Mouse (Mus musculus): Measurements from ENCODE around the gene Arhgef3. TPM values are rescaled to one million over a fixed set of nuclear protein-coding genes. Genes with fewer than 3 reads are reported as not detected.

Arhgef3 gene
- polyA plus RNA-seq, 2 experiments, result 2.6 to 5.4 TPM

- Histone ChIP-seq H3K9me3 (ENCODE audit: control insufficient read depth, low read length) (no peaks in the 10 kb centered on the region), H3K27me3 (ENCODE audit: control insufficient read depth, insufficient read depth, low read length) (no peaks in the 10 kb centered on the region), H3K4me3 (ENCODE audit: insufficient read depth in 1 of 2, low read depth in 2 of 2, low read length in 2 of 2) (no peak overlapping the region), H3K27ac (no peak overlapping the region), H3K36me3 (replicated peaks; ENCODE audit: control insufficient read depth, insufficient read depth, low read depth) (no peaks in the 10 kb centered on the region), H3K4me2 (ENCODE audit: low read depth) (no peak overlapping the region), H3K4me1 (replicated peaks; ENCODE audit: control insufficient read depth in 2 of 2, insufficient read depth in 2 of 2, low read length in 1 of 2) (peaks cover 0 to 4% of the 10 kb centered on the region in 2 experiments; a peak in 1 of 4 replicates), H3K9ac (replicated peaks) (no peak overlapping the region)
- WGBS (ENCODE audit: insufficient replicate concordance), result 64% methylated on average over 10 of the region's 10 CpGs
- TF ChIP-seq CTCF (IDR thresholded peaks at IDR 0.05; ENCODE audit: low read depth), result no peak
- TF ChIP-seq EP300 (IDR thresholded peaks at IDR 0.05; ENCODE audit: low read depth), result no peak
- ATAC-seq (ENCODE audit: insufficient read depth), result no peak
- no peak for DNase-seq (ENCODE audit: low read depth in 3 of 3, low spot score in 3 of 3)
Measured at GRCm38 (mm10) chr14:27367117-27367711, 252.5 kb downstream of the Arhgef3 start.

GRCm38 (mm10) chr14:27368619-27369018 is 253.9 kb downstream of the Arhgef3 start:
- no peak for TF ChIP-seq CTCF (IDR thresholded peaks at IDR 0.05; ENCODE audit: low read depth)
- no peak for TF ChIP-seq EP300 (IDR thresholded peaks at IDR 0.05; ENCODE audit: low read depth)
- H3K4me1 ChIP-seq (replicated peaks; ENCODE audit: control insufficient read depth in 2 of 2, insufficient read depth in 2 of 2, low read length in 1 of 2), result peaks cover 0 to 4% of the 10 kb centered on the region in 2 experiments; a peak in 1 of 4 replicates
- no peak overlapping the region for H3K4me3 ChIP-seq (ENCODE audit: insufficient read depth in 1 of 2, low read depth in 2 of 2, low read length in 2 of 2)
- no peak for ATAC-seq (ENCODE audit: insufficient read depth)
- no peak overlapping the region for H3K27ac ChIP-seq
- H3K36me3 ChIP-seq (replicated peaks; ENCODE audit: control insufficient read depth, insufficient read depth, low read depth), result no peaks in the 10 kb centered on the region
- 20% methylated on average over 4 of the region's 4 CpGs for WGBS (ENCODE audit: insufficient replicate concordance)
- no peak for DNase-seq (ENCODE audit: low read depth in 3 of 3, low spot score in 3 of 3)
- no peaks in the 10 kb centered on the region for H3K9me3 ChIP-seq (ENCODE audit: control insufficient read depth, low read length)
- H3K9ac ChIP-seq (replicated peaks), result no peak overlapping the region
- H3K27me3 ChIP-seq (ENCODE audit: control insufficient read depth, insufficient read depth, low read length), result no peaks in the 10 kb centered on the region
- H3K4me2 ChIP-seq (ENCODE audit: low read depth), result no peak overlapping the region

- Histone ChIP-seq H3K27me3 (ENCODE audit: control insufficient read depth, insufficient read depth, low read length) (no peaks in the 10 kb centered on the region), H3K36me3 (replicated peaks; ENCODE audit: control insufficient read depth, insufficient read depth, low read depth) (no peaks in the 10 kb centered on the region), H3K9me3 (ENCODE audit: control insufficient read depth, low read length) (no peaks in the 10 kb centered on the region), H3K27ac (no peak overlapping the region), H3K9ac (replicated peaks) (no peak overlapping the region), H3K4me3 (ENCODE audit: insufficient read depth in 1 of 2, low read depth in 2 of 2, low read length in 2 of 2) (no peak overlapping the region), H3K4me2 (ENCODE audit: low read depth) (no peak overlapping the region), H3K4me1 (replicated peaks; ENCODE audit: control insufficient read depth in 2 of 2, insufficient read depth in 2 of 2, low read length in 1 of 2) (peaks cover 0 to 4% of the 10 kb centered on the region in 2 experiments; a peak in 1 of 4 replicates)
- WGBS (ENCODE audit: insufficient replicate concordance), result 47% methylated on average over 4 of the region's 4 CpGs
- no peak for TF ChIP-seq CTCF (IDR thresholded peaks at IDR 0.05; ENCODE audit: low read depth)
- TF ChIP-seq EP300 (IDR thresholded peaks at IDR 0.05; ENCODE audit: low read depth), result no peak
- no peak for DNase-seq (ENCODE audit: low read depth in 3 of 3, low spot score in 3 of 3)
- ATAC-seq (ENCODE audit: insufficient read depth), result no peak
Measured at GRCm38 (mm10) chr14:27369503-27369902, 254.8 kb downstream of the Arhgef3 start.

- WGBS (ENCODE audit: insufficient replicate concordance), result 71% methylated on average over 8 of the region's 8 CpGs
- Histone ChIP-seq H3K4me1 (replicated peaks; ENCODE audit: control insufficient read depth in 2 of 2, insufficient read depth in 2 of 2, low read length in 1 of 2) (peaks cover 0 to 7% of the 10 kb centered on the region in 2 experiments; a peak in 1 of 4 replicates), H3K27me3 (ENCODE audit: control insufficient read depth, insufficient read depth, low read length) (no peaks in the 10 kb centered on the region), H3K4me3 (ENCODE audit: insufficient read depth in 1 of 2, low read depth in 2 of 2, low read length in 2 of 2) (no peak overlapping the region), H3K9me3 (ENCODE audit: control insufficient read depth, low read length) (no peaks in the 10 kb centered on the region), H3K27ac (no peak overlapping the region), H3K36me3 (replicated peaks; ENCODE audit: control insufficient read depth, insufficient read depth, low read depth) (no peaks in the 10 kb centered on the region), H3K9ac (replicated peaks) (no peak overlapping the region), H3K4me2 (ENCODE audit: low read depth) (no peak overlapping the region)
- TF ChIP-seq EP300 (IDR thresholded peaks at IDR 0.05; ENCODE audit: low read depth) (no peak), CTCF (IDR thresholded peaks at IDR 0.05; ENCODE audit: low read depth) (no peak)
- no peak for DNase-seq (ENCODE audit: low read depth in 3 of 3, low spot score in 3 of 3)
- ATAC-seq (ENCODE audit: insufficient read depth), result no peak
Measured at GRCm38 (mm10) chr14:27371669-27372076, 257.0 kb downstream of the Arhgef3 start.

- Histone ChIP-seq H3K27ac (no peak overlapping the region), H3K4me3 (ENCODE audit: insufficient read depth in 1 of 2, low read depth in 2 of 2, low read length in 2 of 2) (no peak overlapping the region), H3K27me3 (ENCODE audit: control insufficient read depth, insufficient read depth, low read length) (no peaks in the 10 kb centered on the region), H3K9ac (replicated peaks) (no peak overlapping the region), H3K9me3 (ENCODE audit: control insufficient read depth, low read length) (no peaks in the 10 kb centered on the region), H3K4me2 (ENCODE audit: low read depth) (no peak overlapping the region), H3K4me1 (replicated peaks; ENCODE audit: control insufficient read depth in 2 of 2, insufficient read depth in 2 of 2, low read length in 1 of 2) (peaks cover 0 to 3% of the 10 kb centered on the region in 2 experiments; a peak in 1 of 4 replicates), H3K36me3 (replicated peaks; ENCODE audit: control insufficient read depth, insufficient read depth, low read depth) (no peaks in the 10 kb centered on the region)
- TF ChIP-seq CTCF (IDR thresholded peaks at IDR 0.05; ENCODE audit: low read depth), result no peak
- TF ChIP-seq EP300 (IDR thresholded peaks at IDR 0.05; ENCODE audit: low read depth), result no peak
- DNase-seq (ENCODE audit: low read depth in 3 of 3, low spot score in 3 of 3) (no peak), ATAC-seq (ENCODE audit: insufficient read depth) (no peak)
- 70% methylated on average over 5 of the region's 5 CpGs for WGBS (ENCODE audit: insufficient replicate concordance)
Measured at GRCm38 (mm10) chr14:27373498-27373897, 258.8 kb downstream of the Arhgef3 start.
